Mouse (Mus musculus): ENCODE measurements at regions not wholly inside any gene's neighbourhood (a gene's known extent, or its start where the extent isn't known, plus 50 kb on each side); places are given as distances from the start of the nearest gene placed in this dataset.

DNA sequence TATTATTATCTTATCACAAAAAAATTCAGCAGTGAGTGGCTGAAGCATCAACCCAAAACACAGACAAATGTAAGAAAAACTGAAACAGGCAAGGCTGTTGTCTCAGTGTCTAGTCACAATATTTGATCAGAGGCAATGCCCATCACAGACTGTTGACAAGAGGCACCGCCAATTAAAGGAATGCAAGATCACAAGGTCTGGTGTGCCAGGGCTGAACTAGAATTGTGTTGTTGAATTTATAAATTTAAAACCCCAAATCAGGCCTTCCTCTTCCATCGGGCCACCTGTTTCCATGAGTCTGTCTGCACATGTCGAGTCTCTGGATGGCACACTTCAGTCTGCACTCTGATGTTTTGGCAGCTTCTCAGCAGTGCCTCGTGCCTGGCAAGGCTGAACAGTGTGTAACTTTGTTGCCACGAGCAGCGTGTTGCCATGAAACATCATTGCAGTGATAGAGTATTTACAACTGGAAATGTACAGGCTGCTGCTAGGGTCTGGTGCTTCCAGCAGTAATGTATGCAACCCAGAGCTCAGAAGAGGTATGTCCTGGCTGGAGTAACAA, 91.9 kb downstream of the Gm10604 start:
- ATAC-seq (replicated peaks; ENCODE audit: low FRiP score, low read depth), result no peak; the same call in 1 of the 2 replicates
- TF ChIP-seq CTCF (IDR thresholded peaks at IDR 0.05; ENCODE audit: low read depth), result no peak
- WGBS, result 80% methylated on average over 6 of the region's 6 CpGs
- no peaks in the 10 kb centered on the region for H3K4me1 ChIP-seq (replicated peaks; ENCODE audit: insufficient read depth, low read length)
- H3K9me3 ChIP-seq (replicated peaks; ENCODE audit: low read length), result no peaks in the 10 kb centered on the region
- no peaks in the 10 kb centered on the region for H3K36me3 ChIP-seq (ENCODE audit: insufficient read depth, low read length)
- no peak overlapping the region for H3K4me2 ChIP-seq (ENCODE audit: low read length)
- no peaks in the 10 kb centered on the region for H3K27me3 ChIP-seq (ENCODE audit: insufficient read depth, low read length)
- H3K27ac ChIP-seq, result no peak overlapping the region
- DNase-seq (ENCODE audit: low spot score), result no peak
- no peak overlapping the region for H3K9ac ChIP-seq (ENCODE audit: low read depth, low read length)
- H3K4me3 ChIP-seq (replicated peaks; ENCODE audit: low read depth, low read length), result no peak overlapping the region

DNA sequence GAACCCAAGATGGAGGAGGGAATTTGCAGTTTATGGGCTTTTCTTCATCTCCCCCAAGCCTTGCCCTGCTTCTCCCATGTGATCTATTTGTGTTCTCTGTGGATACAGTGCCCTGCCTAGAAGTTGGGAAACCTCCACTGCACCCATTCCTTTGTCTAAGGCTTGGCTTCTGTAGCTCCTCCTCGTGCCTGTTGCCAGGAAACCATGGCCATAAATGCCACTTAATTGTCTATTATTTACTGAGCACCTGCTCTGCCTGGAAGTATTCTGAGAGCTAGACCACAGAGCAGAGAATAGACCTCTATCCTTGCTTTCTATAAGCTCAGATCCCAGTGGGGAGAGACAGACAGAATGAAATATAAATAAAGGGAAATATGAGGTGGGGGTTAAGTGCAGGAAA, 93.7 kb downstream of the Gm10604 start:
- no peak overlapping the region for H3K27ac ChIP-seq
- H3K9me3 ChIP-seq (replicated peaks; ENCODE audit: low read length), result no peaks in the 10 kb centered on the region
- no peaks in the 10 kb centered on the region for H3K4me1 ChIP-seq (replicated peaks; ENCODE audit: insufficient read depth, low read length)
- no peak overlapping the region for H3K4me2 ChIP-seq (ENCODE audit: low read length)
- no peaks in the 10 kb centered on the region for H3K27me3 ChIP-seq (ENCODE audit: insufficient read depth, low read length)
- no peaks in the 10 kb centered on the region for H3K36me3 ChIP-seq (ENCODE audit: insufficient read depth, low read length)
- no peak for TF ChIP-seq CTCF (IDR thresholded peaks at IDR 0.05; ENCODE audit: low read depth)
- H3K4me3 ChIP-seq (replicated peaks; ENCODE audit: low read depth, low read length), result no peak overlapping the region
- DNase-seq (ENCODE audit: low spot score), result no peak
- no peak for ATAC-seq (replicated peaks; ENCODE audit: low FRiP score, low read depth)
- no peak overlapping the region for H3K9ac ChIP-seq (ENCODE audit: low read depth, low read length)
- 3% methylated on average over 1 of the region's 1 CpGs for WGBS

DNA sequence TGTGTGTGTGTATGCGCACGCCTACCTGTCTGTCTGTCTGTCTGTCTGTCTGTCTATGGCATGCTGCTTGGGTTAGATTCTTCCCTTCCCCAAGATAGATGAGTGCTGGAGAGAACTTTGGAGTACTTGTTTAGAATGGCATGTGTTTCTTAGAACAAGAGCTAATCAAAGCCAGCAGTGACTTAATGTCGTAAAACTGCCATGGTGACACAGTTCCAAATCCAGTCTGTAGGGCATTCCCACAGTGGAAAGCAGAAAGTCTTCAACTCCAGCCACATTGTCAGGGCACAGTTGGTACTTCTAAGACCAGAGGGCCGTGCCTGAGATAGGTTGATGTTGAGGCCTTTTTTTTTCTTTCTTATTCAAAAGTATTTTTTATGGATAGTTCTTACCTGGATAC, 95.6 kb downstream of the Gm10604 start:
- DNase-seq (ENCODE audit: low spot score), result peak; percentile 26
- H3K27me3 ChIP-seq (ENCODE audit: insufficient read depth, low read length), result no peaks in the 10 kb centered on the region
- H3K27ac ChIP-seq, result no peak overlapping the region
- 79% methylated on average over 4 of the region's 4 CpGs for WGBS
- ATAC-seq (replicated peaks; ENCODE audit: low FRiP score, low read depth), result no peak
- no peak overlapping the region for H3K4me2 ChIP-seq (ENCODE audit: low read length)
- H3K36me3 ChIP-seq (ENCODE audit: insufficient read depth, low read length), result no peaks in the 10 kb centered on the region
- H3K9me3 ChIP-seq (replicated peaks; ENCODE audit: low read length), result no peaks in the 10 kb centered on the region
- no peak for TF ChIP-seq CTCF (IDR thresholded peaks at IDR 0.05; ENCODE audit: low read depth)
- no peaks in the 10 kb centered on the region for H3K4me1 ChIP-seq (replicated peaks; ENCODE audit: insufficient read depth, low read length)
- no peak overlapping the region for H3K9ac ChIP-seq (ENCODE audit: low read depth, low read length)
- H3K4me3 ChIP-seq (replicated peaks; ENCODE audit: low read depth, low read length), result no peak overlapping the region

DNA sequence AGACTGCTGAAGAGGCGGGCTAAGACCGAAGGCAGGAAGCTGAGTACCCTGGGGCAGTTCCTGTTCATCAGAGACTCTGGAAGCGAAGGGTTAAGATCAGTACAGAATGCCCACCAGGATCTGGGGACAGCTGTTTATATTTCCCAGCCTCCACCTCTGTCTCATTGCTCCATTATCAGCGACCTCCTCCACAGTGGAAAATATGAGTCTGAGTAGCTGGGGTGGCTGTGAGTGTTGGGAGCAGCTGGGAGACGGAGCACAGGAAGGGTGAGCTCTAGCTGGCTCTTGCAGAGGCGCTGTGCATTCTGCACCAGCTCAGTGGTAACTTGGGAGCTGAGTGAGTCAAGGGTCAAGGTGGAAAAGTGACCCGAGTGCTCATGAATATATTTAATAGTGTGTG, 96.2 kb downstream of the Gm10604 start:
- Histone ChIP-seq H3K36me3 (ENCODE audit: insufficient read depth, low read length) (no peaks in the 10 kb centered on the region), H3K27me3 (ENCODE audit: insufficient read depth, low read length) (no peaks in the 10 kb centered on the region), H3K4me3 (replicated peaks; ENCODE audit: low read depth, low read length) (no peak overlapping the region), H3K9me3 (replicated peaks; ENCODE audit: low read length) (no peaks in the 10 kb centered on the region), H3K4me1 (replicated peaks; ENCODE audit: insufficient read depth, low read length) (no peaks in the 10 kb centered on the region), H3K9ac (ENCODE audit: low read depth, low read length) (no peak overlapping the region), H3K27ac (no peak overlapping the region), H3K4me2 (ENCODE audit: low read length) (no peak overlapping the region)
- WGBS, result 47% methylated on average over 7 of the region's 7 CpGs
- no peak for TF ChIP-seq CTCF (IDR thresholded peaks at IDR 0.05; ENCODE audit: low read depth)
- ATAC-seq (replicated peaks; ENCODE audit: low FRiP score, low read depth), result no peak
- DNase-seq (ENCODE audit: low spot score), result peak; percentile 27

DNA sequence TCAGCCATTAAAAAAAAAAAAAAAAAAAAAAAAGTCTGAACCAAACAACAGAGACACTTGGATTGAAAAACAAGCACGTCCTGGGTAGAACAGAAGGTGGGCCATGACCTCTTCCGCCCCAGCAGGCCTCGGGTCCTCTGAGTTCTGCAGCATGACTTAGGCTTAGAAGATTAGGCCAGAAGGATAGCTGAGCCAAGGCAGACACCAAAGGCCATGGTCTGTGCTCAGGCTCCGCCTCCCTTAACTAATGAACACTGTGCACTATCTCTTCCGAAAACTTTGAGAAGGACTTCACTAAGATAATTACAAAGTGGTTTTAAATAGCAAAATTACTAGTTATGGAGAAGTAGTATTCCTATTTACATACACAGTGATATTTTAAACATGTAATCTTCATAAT, 97.8 kb downstream of the Gm10604 start:
- 65% methylated on average over 5 of the region's 5 CpGs for WGBS
- no peaks in the 10 kb centered on the region for H3K36me3 ChIP-seq (ENCODE audit: insufficient read depth, low read length)

DNA sequence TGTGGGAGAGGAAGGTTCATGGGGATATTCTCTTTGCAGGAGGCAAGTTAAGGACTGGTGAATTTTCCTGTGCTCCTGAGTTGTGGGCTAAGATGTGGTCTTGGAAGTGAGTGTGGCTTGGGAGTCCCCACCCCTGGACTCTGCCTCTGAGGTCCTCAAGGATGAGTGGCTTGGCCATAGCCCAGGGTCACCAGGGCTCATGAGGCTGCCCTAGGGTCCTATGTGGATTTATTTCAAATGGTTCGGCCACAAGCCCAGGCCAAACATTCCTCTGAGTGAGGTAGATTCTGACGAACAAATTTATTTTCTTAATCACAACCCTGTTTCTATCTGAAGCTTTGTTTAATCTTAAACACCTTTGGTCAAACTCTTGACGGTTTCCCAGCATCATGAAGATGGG, 98.4 kb downstream of the Gm10604 start:
- Histone ChIP-seq H3K27ac (no peak overlapping the region), H3K27me3 (ENCODE audit: insufficient read depth, low read length) (no peaks in the 10 kb centered on the region), H3K36me3 (ENCODE audit: insufficient read depth, low read length) (no peaks in the 10 kb centered on the region), H3K4me3 (replicated peaks; ENCODE audit: low read depth, low read length) (no peak overlapping the region), H3K4me2 (ENCODE audit: low read length) (no peak overlapping the region), H3K9me3 (replicated peaks; ENCODE audit: low read length) (no peaks in the 10 kb centered on the region), H3K4me1 (replicated peaks; ENCODE audit: insufficient read depth, low read length) (no peaks in the 10 kb centered on the region), H3K9ac (ENCODE audit: low read depth, low read length) (no peak overlapping the region)
- no peak for TF ChIP-seq CTCF (IDR thresholded peaks at IDR 0.05; ENCODE audit: low read depth)
- no peak for DNase-seq (ENCODE audit: low spot score)
- 81% methylated on average over 3 of the region's 3 CpGs for WGBS
- no peak for ATAC-seq (replicated peaks; ENCODE audit: low FRiP score, low read depth)

More for the DNA sequence above, 97.8 kb downstream of the Gm10604 start:
- no peak for TF ChIP-seq CTCF (IDR thresholded peaks at IDR 0.05; ENCODE audit: low read depth)
- H3K4me1 ChIP-seq (replicated peaks; ENCODE audit: insufficient read depth, low read length), result no peaks in the 10 kb centered on the region
- no peaks in the 10 kb centered on the region for H3K9me3 ChIP-seq (replicated peaks; ENCODE audit: low read length)
- DNase-seq (ENCODE audit: low spot score) (no peak), ATAC-seq (replicated peaks; ENCODE audit: low FRiP score, low read depth) (no peak)
- no peak overlapping the region for H3K27ac ChIP-seq
- H3K4me2 ChIP-seq (ENCODE audit: low read length), result no peak overlapping the region
- H3K4me3 ChIP-seq (replicated peaks; ENCODE audit: low read depth, low read length), result no peak overlapping the region
- H3K27me3 ChIP-seq (ENCODE audit: insufficient read depth, low read length), result no peaks in the 10 kb centered on the region
- no peak overlapping the region for H3K9ac ChIP-seq (ENCODE audit: low read depth, low read length)

DNA sequence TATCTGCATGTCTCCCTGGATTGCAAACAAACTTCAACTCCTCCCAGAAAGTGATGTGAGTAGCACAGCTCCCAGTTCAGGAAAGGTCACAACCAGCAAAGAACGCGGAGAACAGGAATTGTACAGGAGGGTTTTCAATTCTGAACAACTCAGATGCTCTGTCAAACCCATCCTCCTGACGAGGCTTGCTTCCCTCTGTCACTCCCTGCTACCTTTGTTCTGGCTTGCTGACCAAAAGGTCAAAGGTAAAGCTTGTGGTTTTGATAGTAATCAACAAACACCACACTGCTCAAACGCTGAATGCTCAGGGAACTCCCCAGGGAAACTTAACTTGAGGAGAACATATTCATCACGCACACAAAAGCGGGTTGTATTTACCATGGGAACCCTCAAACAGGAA, 102.4 kb downstream of the Gm10604 start:
- no peak overlapping the region for H3K4me2 ChIP-seq (ENCODE audit: low read length)
- 67% methylated on average over 6 of the region's 6 CpGs for whole genome bisulfite sequencing
- no peaks in the 10 kb centered on the region for H3K36me3 ChIP-seq (ENCODE audit: insufficient read depth, low read length)
- H3K4me1 ChIP-seq (replicated peaks; ENCODE audit: insufficient read depth, low read length), result no peaks in the 10 kb centered on the region
- no peak overlapping the region for H3K27ac ChIP-seq
- no peaks in the 10 kb centered on the region for H3K9me3 ChIP-seq (replicated peaks; ENCODE audit: low read length)
- DNase-seq (ENCODE audit: low spot score) (no peak), ATAC-seq (replicated peaks; ENCODE audit: low FRiP score, low read depth) (no peak)
- H3K27me3 ChIP-seq (ENCODE audit: insufficient read depth, low read length), result no peaks in the 10 kb centered on the region
- H3K9ac ChIP-seq (ENCODE audit: low read depth, low read length), result no peak overlapping the region
- no peak overlapping the region for H3K4me3 ChIP-seq (replicated peaks; ENCODE audit: low read depth, low read length)
- no peak for TF ChIP-seq CTCF (IDR thresholded peaks at IDR 0.05; ENCODE audit: low read depth)
